Mouse (Mus musculus) lung, adult 2 months (tissue): ENCODE data around the gene Zcchc14.

Experiments
- CTCF ChIP-seq: fragments of 200-500 bp; IDR thresholded peaks from 2 replicates; pipeline ENCODE4 v1.5.1; 2011; ENCODE audit warnings: mild to moderate bottlenecking, low read length, control low read depth; ENCODE audit not compliant: insufficient read depth
- POLR2A ChIP-seq: fragments of 200-500 bp; IDR thresholded peaks from 2 replicates; pipeline ENCODE4 v1.6.1; 2011; ENCODE audit warnings: low read depth, mild to moderate bottlenecking, control low read depth, low read length, borderline replicate concordance; ENCODE audit errors: extremely low read depth

GRCm38 (mm10) chr8:121675161-121675560, 22.5 kb upstream of the Zcchc14 start:
- no peak for TF ChIP-seq POLR2A
- TF ChIP-seq CTCF = no peak
